Mouse (Mus musculus) heart, postnatal 36 days (tissue): ENCODE data around the gene Cox10. TPM values are rescaled to one million over a fixed set of nuclear protein-coding genes. Genes with fewer than 3 reads are reported as not detected.
"Not testable (repeated sequence)": the region's sequence is repeated elsewhere in the genome, so short reads cannot be mapped to it uniquely, and the experiment has no call there.

Experiments used
- DNase-seq, 2 experiments: peaks; one replicate each; pipeline ENCODE4 v3.0.0; 2021 to 2022
- intact Hi-C: fragments of 180-260 bp; cut with DNase I; formaldehyde crosslinking; loops from one replicate; pipeline ENCODE4 v1.15.1; 2025
- total RNA-seq, 2 experiments: library from RNA; stranded (reverse); gene quantifications; 2 replicates each; pipeline ENCODE4 v1.2.3; 2021

Gene Cox10
- total RNA-seq: 10 to 100 TPM; 63.4 to 76.8 TPM

DNA sequence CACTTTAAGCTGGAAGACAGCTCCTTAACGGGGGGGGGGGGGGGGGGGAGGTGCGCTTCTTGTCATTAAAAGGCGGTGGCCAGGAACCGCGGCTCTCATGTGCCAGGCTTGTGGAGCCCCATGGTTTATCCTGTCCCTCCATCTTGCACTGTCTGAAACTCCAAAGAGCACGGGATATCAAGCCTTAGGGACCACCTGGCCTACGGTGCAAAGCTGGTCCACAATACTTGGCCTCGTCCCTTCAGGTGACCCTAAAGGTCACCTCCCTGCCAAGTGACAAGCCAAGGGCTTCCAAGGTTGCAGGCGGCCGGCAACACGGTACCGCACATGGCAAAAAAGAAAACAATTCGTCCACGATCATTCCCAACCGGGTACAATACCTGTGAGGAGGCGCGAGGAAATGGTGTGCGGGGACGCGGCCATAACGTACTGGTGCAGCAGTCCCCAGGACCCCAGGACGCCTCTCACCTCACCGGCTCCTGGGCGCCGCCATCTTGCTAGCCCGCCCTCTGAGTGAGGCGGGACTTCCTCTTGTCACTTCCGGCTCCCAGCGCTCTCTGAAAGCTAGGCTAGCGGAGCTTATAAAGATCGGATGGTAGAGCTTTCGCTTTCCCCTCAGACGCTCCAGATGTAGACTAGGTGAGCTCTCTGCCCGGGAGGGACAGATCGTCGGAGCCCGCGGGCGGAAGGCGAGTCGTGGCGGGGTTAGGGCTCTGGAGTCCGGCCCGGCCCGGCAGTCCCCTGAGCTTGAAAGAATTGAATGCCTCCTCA is at the start of gene Cox10:
TSS of gene Cox10 (minus strand) at position 513 of the 771 bp plus-strand sequence.
- DNase-seq: peak; percentile 89 to 93
- intact Hi-C loops: loop anchor here (5.0 kb wide), 1 partner anchor 157 kb away; the partner anchor contains the start of gene Hs3st3b1

DNA sequence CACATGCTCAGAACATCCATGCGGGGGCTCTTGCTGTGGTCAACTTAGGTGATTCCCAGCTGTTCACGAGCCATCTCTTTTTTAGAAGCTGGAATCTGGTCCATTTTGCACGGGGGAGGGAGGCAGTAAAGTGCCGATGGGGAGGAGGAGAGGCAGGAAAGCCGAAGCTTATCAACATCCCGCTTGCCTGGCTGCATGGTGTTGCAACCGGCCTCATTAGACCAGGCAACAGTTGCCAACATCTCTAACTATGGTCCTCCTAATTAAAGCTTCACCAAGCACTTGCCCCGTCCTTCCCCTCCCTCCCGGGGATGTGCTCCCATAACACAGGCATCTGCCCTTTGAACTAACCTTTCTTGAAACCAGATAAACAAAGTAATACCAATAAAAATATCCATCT is 48.7 kb upstream of the Cox10 start:
- peak; percentile 5 to 15 for DNase-seq
- intact Hi-C loops: no loop called here

DNA sequence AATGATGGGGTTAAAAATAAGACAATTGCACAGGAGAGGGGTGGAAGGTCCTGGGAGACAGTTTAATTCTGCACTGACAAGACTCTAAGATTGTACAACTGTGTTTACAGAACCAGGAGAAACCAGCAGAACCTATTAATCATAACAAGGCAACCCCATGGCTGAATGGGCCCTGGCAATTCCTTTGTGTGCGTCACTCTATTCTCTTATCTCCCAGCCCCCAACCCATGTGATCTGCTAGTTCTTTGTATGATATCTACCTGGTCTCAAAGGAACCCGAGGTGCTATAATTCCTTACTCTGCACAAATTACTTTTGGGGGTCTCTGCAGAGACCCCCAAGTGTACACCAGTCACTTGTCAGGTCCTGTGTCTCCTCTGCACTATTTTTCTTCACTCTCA is 46.2 kb upstream of the Cox10 start:
- DNase-seq: no peak

DNA sequence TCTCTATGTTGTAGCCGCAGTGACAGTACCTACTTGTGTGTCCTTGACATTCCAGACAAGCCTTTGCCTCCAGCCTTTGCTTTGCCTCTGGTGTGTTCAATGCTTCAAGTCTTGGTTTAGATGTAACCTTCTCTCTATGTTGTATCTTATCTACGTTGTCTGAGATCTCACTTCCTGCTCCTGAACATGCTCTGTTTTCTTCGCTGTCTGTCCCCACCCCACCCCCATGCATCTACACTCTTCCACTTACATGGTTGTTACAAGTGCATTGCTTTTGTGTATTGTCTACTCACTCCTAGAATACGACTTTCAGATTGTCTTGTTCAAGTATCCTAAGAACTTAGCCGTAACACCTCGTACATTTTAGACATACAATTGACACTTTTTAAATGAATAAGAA is 43.9 kb upstream of the Cox10 start:
- DNase-seq, intact Hi-C loops: not testable (repeated sequence)

More for the DNA sequence above, 46.2 kb upstream of the Cox10 start:
- intact Hi-C loops: no loop called here

DNA sequence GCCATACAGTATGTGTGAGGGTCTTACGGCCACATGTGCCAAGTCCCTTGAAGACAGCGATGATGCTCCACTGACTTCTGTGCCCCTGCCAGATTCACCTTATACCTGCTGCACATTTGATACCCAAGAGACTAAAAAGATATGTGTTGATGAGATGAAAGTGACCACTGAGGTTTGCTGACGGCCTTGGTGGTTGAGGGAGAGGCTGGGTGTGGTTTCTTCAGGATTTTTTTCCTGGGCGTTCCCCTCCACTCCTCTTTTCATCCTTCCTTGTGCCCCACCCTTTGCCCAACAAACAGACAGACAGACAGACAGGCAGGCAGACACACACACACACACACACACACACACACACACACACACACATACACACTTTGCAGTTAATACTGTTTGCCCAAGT is 37.4 kb upstream of the Cox10 start:
- no peak for DNase-seq
- intact Hi-C loops: no loop called here

DNA sequence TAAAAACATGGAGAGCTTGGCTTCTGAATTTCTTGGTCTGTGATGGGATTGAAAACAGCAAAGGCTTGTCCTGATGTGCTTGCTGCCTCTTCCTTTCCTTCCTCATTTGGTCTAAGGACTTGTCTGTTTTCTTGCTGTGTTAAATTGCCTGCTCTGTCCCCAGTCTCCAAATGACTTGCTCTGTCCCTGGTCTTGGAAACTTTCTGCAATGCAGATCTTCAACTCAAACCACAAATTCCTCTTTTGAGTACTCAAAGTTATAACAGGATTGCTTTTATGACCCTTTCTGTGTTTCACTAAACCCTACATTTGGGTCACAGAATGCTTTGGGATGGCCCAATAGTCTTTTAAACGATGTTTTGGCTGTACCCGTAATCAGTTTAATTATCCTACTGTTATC is 36.6 kb upstream of the Cox10 start:
- DNase-seq: no peak
- intact Hi-C loops: no loop called here

DNA sequence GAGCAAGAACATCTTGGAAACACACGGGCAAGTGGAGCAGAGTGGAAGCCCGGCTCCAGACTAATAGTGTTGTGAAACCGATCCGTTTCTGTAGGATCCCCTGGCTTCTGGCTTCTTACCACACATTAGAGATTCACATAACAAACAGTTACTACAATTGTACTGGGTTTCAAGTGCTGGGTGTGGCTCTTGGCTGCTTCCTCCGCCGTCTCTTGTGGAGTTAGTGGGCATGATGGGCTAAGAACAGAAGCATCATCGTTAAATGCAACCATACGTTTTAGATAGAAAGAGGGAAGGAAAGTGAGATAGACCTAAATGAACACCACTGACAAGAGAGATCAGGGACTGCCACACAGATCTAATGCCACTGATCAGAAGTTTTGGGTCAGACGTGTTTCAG is 35.8 kb upstream of the Cox10 start:
- intact Hi-C loops: no loop called here
- no peak for DNase-seq

DNA sequence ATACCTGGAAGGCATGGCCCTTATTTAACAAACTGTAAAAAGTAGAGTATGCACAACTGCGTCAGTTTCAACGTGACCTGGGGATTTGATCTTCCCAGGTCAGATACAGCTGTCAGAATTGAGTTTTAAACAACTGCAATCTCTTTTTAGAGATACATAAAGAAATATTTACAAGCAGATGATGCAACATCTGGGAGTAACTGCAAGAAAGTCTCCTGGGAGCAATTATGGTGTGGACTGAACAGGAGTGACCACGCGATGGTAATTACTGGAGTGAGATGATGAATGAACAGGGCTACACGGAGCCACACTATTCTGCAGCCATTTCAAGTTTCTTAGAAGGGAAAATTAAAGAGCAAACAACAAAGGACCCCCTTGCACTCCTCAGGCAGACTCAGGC is 20.8 kb upstream of the Cox10 start:
- no peak for DNase-seq
- intact Hi-C loops: no loop called here

DNA sequence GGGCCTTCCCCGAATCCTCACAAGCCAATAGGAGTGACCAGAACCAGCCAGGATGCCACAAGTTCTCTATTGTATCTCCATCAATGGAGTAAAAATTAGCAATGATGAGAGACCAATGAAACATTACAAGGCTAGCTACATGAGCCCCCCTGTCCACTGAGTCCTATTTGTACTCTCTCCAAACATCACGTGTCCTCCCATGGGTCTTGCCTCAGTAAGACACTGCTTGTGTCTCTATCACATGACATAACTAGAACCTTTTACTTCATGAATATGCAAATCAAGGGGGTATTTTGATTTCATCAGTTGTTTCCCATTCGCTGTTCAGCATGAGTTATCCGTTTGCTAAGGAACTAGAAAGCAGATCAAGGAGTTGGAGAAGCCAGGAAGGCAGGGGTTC is 13.8 kb upstream of the Cox10 start:
- intact Hi-C loops: no loop called here
- no peak for DNase-seq

DNA sequence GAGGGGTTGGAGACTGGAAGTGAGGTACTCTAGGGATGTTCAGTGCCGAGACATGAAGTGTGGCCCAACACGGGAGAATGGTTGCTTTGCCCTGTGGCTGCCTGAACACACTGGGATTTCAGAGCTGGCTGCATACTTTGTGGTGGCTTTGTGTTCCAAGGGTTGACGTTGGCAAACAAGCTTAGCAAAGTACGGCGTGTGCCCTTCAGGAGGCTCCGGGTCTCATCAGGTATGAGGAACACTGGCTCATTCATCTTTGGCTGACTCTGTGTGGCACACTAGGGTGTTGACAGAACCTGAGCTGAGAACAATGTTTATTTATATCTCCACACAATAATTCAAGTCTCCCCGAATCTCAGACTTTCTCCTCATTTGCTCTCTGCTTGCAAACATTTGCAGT is 11.9 kb upstream of the Cox10 start:
- intact Hi-C loops: no loop called here
- DNase-seq: peak; percentile 18 to 31

DNA sequence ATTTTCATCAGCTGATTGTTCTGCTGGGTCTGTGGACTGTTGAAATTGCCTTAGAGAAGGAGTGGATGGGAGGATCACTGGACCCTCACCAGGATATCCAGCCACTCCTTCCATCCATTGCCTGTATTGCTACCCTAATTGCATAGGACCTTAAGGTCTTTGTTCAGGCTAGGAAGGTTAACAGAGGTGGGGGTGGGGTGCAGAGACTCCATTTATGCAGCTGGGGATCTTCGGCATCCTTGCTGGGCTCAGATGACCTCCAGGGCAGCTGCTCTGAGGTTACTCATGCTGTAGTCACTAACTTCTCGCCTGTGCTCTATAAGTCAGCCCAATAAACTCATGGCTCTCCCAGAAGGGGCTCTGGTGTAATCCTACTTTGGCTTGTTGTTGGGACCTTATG is 10.4 kb upstream of the Cox10 start:
- intact Hi-C loops: loop anchor here (10.0 kb wide), 1 partner anchor 355 kb away; no protein-coding TSS in a partner anchor

DNA sequence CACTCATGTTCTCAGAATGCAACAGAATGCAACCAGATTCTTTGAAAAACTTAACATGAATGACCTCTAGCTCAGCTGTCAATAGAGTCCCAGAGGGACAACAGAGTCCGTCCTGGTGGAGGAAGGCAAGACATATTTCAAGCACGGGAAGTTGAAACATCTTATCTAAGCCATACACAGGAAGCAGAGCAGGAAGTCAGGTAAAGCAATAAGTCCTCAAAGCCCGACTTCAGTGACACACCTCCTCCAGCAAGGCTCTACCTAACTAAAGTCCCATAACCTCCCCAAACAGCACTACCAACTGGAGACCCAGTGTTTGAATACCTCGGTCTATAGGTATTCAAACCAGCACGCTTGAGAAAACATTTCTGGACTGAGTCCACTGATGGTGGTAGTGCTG is 6.6 kb upstream of the Cox10 start:
- intact Hi-C loops: loop anchor here (10.0 kb wide), 1 partner anchor 359 kb away; no protein-coding TSS in a partner anchor
- no peak for DNase-seq

More for the DNA sequence above, 10.4 kb upstream of the Cox10 start:
- DNase-seq: no peak

DNA sequence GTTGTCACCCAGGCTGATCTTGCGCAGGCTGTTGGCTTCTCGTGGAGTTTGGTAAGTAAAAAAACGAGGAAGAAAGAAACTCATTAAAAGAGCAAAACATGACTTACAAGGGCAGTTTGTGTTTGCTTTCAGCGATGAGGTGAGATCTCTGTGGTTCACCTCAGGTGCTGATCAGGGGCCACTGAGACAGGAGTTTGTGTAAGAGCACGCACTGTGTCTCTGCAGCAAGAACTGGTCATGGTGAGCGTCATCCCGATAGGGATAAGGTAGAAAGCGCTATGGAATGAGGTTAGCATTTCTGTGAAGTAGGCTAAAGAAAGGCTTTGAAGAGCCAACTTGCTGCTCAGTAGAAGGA is 436 bp upstream of the Cox10 start:
- no peak for DNase-seq
- intact Hi-C loops: loop anchor here (5.0 to 10.0 kb wide), 2 partner anchors 157 to 365 kb away; partner anchors contain the start of gene Hs3st3b1

DNA sequence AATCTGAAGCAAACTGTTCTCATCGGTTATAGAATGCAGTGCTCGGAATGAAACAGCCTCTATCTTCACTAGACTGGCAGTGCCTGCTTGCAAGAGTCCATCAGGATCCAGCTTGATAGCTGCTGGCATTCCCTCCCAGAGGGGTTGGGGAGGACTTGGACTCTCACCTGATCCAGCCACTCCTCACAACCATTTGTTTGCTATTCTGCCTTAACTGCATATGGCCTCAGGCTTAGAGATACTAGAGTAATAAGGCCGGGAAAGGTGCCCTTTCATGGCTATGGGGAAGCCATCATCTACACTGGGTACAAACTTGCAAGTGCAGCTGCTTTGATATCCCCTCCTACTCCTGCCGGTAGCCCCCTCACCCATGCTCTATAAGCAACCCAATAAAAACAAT is 3.1 kb downstream of the Cox10 start:
- no peak for DNase-seq
- intact Hi-C loops: loop anchor here (5.0 kb wide), 1 partner anchor 154 kb away; the partner anchor contains the start of gene Hs3st3b1

DNA sequence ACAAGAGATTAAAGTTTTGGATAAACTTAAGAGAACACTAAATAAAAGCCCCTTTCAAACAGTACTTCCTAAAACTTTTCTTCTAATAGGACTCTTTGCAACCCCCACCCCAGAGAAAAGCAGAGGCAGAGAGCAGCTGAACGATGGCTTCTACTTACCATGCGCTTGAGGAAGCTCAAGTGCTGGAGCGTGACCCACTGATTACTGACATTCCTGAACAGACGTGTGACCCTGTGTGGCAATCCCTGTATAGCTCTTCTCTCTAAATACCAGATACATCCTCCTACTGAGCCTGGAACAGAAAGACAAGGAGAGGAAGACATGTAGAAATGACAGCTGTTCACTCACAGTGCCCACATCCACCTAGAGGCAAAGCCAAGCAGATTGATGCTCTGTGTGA is 5.9 kb downstream of the Cox10 start:
- intact Hi-C loops: no loop called here
- peak in 1 of 2 experiments; percentile 15 for DNase-seq

DNA sequence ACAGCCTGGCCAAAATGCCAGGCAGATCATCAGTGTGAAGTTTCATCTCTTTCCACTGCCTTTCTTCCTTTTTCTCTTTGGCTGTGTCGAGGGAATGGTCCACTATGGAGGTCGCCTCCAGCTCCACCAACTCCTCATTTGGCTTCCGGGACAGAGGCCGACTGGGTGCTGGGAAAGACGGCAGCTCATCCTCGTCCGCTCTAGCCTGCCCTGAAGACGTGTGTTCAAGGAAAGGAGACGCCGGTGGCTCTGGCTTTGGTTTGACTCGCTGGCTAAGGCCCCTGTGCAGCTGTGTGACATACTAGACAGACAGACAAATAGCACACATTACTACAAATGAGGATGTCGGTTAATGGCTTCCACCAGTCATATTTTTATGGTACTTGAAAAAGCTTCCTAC is 7.7 kb downstream of the Cox10 start:
- intact Hi-C loops: no loop called here
- DNase-seq: no peak

DNA sequence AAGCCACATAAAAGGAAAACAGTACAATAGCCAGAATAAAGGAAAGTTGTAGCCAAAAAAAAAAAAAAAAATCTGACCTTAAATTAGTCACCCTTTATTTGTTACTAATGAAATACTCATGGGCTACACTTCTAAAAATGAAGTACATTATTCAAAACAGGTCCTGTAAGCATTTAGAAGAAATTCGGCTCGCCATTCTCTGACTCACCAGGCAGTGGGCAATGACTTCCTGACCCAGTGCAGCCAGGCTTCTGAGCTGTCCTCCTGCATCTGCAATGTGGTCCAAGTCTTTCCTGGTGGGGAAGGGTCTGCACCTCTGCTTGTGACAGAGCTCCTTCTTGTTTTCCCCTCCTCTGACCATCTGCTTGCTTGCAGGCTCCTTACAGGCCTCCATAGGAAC is 13.3 kb downstream of the Cox10 start:
- no peak for DNase-seq
- intact Hi-C loops: no loop called here

DNA sequence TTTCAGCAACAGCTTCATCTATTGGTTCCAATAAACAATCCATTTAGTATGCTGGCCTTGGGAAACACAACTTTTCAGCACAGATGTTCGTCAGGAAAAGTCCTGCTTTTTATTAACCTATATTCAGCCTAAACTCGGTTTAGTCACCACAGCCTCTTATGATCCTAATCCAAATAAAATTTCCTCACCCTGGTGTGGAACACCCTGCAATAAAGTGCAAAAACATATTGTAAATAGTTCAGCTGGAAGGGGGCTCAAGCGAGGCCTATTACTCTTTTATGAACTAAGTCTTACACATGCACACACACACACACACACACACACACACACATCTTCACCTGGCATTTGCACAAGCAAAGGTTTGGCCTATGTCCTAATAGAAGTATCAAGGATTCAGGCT is 16.1 kb downstream of the Cox10 start:
- intact Hi-C loops: no loop called here
- DNase-seq: no peak

DNA sequence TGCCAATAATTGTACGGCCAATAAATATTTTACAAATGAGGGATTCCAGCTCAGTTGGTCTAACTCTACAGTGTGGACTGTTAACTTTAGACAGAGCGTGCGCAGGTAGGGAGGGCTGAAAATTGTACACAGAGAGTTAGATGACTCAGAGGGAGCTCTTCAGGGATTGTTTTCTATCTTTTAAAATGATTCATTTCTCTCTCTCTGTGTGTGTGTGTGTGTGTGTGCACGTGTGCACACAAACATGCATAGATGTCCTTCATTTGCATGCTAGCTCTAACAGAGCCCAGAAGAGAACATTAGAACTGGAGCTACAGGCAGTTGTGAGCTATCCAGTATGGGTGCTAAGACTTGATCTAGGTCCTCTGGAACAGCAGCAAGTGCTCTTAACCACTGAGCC is 17.0 kb downstream of the Cox10 start:
- DNase-seq: no peak
- intact Hi-C loops: no loop called here

DNA sequence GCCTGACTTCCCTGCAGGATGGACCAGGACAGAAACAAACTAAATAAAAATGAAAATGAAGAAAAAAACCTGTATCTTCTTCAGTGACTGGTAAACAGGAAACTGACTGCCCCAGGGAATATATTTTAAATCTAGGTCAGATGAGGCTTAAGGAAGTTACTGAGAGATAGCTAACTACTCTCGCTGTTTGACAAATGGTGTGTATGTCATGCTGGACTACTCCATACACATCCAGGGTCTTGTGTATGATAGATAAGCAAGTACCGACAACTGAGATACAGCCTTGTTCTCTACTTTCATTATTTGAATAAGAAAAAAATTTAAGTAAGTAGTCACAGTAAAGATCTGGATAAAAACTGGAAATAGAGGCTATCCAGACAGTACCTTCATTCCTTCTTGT is 20.0 kb downstream of the Cox10 start:
- DNase-seq: no peak
- intact Hi-C loops: no loop called here

DNA sequence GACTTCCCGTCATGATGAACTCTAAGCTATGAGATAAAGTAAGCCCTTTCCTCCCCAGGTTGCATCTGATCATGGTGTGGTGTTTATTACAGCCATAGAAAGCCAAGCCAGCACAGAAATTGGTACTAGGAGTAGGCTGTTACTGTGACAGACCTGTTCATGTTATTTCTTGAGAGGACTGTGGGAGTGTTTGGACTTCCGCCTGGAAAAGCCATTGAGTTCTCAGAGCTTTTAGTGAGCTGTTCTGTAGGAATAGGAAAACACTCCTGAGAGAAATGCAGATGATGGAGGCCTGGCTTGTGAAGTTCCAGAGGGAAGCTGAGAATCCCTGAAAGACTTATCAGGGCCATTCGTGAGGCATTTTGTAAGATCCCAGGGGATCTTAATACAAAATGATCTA is 20.8 kb downstream of the Cox10 start:
- no peak for DNase-seq
- intact Hi-C loops: no loop called here

DNA sequence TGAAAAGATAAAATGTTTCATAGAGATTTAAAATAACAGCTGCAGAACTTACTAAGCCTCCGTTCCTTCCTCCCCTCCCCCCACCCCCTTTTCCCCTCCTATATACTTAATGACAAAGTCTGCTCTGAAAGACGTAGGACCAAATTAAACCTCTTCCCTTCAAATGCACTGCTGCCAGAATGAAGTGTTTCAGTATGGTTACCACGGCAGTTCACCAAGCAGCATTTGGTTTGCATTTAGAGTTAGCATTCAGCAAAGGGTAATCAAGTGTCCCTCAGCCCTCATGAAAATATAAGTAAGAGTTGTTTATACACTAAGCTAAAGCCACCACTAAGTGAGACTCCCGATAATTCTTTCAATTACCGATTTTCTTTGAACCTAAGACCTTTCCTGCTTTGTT is 25.9 kb downstream of the Cox10 start:
- DNase-seq: no peak
- intact Hi-C loops: no loop called here
